Mouse (Mus musculus): ENCODE measurements around the gene Veph1.

Veph1 gene

DNA sequence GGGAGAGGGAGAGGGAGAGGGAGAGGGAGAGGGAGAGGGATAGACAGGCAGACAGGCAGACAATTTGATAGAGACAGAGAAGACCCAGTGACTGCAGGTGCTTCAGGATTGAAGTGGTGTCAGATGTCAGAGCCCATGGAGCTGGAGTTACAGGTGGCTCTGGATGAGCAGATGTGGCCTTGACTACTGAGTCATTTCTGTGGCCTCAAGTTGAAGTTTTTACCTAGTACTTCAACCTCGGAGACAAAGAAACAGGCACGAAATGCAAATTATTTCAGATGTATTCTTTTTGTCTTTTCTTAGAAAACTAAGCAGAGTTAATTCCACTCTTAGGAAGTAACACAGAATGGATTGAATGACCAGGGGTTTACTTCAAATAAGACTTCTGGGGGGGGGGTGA is 195.6 kb downstream of the Veph1 start:
- no peak for DNase-seq (ENCODE audit: low spot score)

DNA sequence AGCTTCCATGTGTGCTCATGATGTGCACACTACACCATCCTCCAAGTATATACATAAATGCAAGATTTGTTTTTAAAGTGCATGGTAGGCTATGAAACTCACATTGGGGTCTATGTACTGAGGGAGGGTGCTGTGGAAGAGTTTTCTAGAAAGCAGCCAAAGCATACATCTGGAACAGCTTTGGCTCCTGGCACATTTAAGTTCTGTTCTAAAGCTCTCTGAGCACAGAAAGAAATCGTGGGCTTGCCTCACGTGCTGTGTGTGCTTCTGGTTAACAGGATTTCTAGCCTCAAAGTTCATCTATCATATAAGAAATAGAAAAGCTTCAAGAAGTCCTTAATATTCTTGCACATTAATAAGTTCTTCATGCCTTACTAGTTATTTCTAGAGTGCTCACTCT is 204.9 kb downstream of the Veph1 start:
- no peak for DNase-seq (ENCODE audit: low spot score)

DNA sequence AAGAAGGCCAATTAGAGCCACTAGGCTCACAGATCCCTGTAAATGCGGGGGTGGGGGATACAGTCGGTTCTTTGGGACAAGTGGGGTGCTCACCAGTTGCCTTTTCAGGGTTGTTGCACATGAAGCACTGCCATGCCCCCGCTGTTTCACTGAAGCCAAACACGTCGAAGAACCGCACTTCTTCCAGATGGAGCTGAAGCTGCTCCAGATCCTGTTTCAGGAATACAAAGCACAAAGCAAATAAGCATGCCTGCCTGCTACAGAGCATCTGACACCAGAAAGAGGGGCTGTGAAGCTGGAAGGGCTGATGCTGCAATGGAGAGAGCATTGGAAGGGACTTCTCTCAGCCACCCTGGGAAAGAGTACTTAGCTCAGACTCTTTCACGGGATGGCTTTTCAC is 209.0 kb downstream of the Veph1 start:
- peak; percentile 15 for DNase-seq (ENCODE audit: low spot score)

DNA sequence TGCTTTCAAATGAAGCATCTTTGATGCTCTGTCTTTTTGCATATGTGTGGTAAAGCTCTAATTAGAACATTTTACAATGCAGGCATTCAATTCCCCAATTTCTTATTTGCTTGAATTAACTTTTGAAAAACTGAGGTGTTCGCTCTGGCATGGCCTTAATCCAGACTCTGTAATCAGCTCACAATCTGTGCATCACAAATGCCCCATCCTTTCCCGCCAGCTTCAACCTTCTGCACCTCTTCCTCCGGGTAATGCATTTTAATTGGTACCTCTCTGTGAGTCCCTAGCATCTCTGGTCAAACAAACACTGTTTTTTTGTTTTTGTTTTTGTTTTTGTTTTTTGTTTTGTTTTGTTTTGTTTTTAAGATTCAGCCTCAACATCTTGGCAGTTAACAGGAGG is 212.8 kb downstream of the Veph1 start:
- no peak for DNase-seq (ENCODE audit: low spot score)

DNA sequence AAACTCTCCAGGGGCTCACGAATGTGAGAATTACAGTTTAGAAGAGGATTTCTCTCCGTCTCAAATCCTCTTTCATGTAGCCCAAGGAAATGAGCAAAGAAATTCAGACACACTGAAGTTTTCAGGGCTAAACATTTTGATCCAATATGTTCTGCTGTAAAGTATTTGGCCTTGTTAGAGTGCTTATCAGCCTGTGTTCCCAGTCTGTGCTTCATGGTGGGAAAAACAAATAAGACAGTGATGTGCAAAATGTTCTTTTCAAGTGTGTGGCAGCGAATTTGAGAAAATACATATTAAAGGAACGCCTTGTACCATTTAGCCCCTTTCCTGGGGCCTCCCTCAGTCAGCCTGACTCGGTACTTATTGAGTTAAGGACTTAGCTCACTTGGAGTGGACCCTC is 213.2 kb downstream of the Veph1 start:
- no peak for DNase-seq (ENCODE audit: low spot score)

DNA sequence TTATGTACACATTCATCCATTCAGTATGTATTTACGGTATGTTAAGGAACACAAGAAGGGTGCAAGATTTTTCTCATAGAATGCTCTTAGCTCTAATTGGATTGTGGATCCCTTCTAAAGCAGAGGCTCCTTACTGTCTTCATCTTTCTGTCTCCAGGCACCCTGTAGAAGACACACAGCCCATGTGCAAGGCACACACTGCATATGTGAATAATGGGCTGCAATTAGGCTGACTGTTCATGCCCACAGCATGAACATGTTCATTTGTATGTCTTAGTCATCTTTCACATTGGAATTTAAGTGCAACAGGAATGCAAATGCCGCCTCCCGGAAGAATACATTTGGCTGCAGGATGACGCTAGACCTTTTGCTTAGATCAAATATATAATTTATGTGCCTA is 213.7 kb downstream of the Veph1 start:
- no peak for DNase-seq (ENCODE audit: low spot score)

DNA sequence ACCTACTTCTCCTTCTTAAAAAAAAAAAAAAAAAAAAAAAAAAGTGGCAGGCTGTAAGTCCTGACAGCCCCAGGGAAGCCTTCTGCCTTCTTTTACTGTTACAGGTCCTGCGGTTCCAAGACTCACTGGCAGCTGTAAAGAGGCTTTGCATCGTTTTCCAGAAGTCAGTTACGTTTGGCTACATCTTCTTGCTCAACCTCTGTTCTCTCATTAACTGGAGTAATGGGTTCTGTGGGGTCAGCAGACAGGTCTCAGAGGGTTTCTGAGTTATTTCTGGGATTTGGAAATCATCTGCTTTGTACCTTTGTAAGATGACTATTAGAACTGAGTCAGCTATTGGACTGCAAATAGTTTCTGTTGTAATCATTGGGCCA is 215.3 kb downstream of the Veph1 start:
- DNase-seq (ENCODE audit: low spot score), result no peak

DNA sequence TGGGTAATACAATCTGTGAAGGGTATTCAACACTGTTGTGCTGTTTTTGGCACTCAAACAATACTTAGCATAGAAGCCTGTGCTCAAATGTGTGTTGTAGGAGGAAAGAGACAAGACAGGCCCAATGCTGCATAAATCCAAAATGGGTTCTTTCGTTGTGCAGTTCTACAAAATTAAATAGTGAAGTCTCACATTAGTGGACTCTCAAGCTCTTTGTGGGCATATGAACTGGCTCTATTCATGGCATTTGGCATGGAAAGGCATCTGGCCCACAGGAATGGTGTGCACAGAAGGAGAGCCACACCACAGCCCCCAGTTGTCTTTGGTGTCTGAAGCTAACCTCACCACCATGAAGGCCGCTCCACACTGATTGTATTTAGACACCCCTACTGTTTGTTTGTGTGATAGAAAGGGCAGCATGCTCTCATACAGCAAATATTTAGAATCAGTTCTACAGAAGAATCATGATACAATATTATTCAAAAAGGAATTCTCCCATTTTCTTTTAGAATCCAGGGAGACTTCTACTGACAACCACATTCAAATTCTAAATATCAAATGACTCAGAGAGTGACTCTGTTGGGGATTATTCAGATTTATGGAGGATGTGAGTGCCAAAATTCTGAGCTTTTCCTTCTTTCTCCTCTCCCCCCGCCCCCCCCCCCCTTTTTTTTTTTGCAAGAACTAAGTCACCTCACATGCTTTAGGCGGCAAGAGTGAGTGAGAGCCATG is 215.8 kb downstream of the Veph1 start:
- no peak for DNase-seq (ENCODE audit: low spot score)

DNA sequence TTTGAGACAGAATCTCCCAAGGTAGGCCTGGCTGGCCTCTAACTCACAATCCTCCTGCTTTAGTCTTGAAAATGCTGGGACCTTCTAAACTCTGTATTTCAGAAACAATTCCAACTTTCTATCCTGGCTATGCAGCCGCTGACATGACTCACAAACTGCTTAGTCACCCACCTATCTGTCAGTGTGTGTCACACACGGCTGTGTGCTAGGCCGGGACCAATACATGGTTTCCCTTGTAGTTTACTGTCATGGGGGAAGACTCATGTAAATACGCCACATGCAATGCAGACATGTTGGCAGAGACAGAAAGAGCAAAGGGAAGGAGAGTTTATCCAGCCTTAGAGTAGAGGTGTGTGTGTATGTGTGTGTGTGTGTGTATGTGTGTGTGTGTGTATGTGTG is 216.8 kb downstream of the Veph1 start:
- no peak for DNase-seq (ENCODE audit: low spot score)

DNA sequence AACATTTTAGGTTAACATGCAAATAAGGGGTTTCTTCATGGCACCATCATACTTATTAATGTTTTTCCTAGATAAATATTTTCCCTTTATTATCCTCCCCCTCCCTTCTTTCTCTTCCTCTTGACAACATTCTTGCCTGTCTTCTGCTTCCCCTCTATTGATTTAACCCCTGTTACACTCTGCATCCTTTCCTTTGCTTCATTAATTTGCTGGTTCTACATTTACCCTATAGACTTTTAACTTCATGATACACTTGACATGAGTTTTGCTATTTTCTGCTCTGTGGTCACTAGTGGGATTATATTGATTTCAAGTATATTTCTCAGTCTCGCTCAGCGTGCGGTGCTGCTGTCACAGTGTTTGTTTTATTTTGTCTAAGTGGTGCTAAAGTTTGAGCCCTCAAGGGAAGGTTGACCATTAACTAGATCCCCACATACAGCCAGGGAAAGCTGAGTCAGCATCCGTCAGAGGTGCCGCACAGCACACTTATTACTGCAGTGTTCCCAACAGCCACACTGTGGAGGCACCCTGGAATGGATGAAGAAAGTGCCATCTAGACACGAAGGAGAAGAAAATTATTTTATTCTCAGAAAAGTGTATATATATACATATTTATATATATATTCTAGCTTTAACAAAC is 217.6 kb downstream of the Veph1 start:
- no peak for DNase-seq (ENCODE audit: low spot score)

DNA sequence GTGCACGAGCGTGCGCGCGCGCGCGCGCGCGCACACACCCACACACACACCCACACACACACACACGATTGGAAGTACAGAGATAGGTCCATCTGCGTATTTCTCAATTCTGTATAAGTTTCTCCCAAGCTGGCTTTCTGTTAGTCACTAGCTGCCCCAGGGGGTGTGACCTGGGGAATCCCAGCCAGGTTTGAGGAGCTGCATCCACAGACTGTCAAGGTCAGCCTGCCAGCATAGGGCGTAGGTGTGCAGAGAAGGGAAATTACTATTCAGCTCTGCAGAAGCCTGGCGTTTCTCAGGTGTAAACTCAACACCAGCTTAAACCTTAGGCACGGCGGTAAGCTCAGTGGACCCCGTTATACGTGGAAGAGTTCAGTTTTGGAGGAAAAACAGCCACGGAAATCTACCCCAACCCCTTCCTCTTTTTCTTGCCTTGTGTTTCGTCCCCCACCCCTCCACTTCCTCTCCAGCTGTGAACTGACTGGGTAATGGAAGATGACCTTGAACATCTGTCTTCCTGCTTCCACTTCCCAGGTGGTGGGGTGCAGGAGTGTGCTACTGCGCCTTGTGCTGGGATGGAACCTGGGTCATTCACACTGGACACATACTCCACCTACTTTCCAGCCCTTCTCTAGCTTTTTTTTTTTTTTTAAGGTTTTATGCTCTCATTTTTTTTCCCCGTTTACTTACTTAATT is 218.5 kb downstream of the Veph1 start:
- DNase-seq (ENCODE audit: low spot score), result no peak

DNA sequence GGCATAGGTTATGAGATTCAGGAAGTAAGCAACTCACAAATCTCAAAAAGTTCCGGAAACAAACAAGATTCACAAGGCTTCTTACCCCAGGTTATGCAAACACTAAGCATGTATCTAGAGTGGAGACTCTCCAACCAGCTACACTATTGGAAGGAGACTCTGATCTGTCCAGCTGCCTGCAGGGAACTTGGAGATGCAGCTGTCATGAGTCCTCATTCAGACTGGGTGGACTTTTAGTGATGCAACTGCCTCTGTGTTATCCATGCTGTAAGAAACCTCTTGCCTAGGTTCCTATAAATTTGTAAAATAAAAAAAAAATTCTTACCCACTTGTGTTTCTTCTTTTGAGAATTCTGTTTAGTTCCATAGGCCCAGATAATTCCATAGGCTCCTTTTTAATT is 226.4 kb downstream of the Veph1 start:
- DNase-seq (ENCODE audit: low spot score), result no peak

DNA sequence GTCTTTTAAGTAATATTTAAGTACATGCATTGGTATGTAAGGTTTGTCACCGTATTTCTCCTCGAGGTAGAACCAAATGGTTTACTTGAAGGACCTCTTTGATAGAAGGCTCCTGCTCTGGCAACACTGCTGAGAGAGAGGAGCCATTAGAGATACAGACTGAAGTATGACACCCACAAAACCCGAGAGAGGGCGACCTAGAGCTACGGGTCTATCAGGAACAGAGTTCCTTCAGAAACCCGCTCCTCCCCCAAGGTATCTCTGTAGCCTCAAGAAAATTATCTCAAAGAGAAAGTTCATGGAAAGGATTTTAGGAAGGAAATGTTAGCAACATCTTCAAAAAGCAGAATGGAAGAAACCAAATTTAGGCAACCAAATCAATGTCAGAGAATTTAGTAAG is 232.8 kb downstream of the Veph1 start:
- DNase-seq (ENCODE audit: low spot score), result no peak

DNA sequence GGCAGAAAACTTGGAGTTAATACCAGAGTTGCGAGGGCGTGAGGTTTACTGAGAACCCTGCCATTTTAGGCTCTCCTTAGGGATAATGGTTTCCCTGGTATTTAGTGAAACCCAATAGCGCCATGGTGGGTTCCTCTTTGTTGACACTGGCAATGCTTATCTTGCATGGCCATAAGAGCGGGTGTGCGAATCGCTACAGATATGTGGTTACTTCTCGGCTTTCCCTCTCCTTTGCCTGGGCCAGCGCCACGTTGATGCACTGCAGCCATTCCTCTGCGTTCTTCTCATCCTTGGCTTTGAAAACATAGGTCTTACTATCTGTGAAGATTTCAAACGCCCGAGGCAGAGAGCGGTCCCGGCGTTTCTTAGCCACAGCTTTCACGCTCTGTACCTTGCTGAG is 239.7 kb downstream of the Veph1 start:
- DNase-seq (ENCODE audit: low spot score), result no peak

DNA sequence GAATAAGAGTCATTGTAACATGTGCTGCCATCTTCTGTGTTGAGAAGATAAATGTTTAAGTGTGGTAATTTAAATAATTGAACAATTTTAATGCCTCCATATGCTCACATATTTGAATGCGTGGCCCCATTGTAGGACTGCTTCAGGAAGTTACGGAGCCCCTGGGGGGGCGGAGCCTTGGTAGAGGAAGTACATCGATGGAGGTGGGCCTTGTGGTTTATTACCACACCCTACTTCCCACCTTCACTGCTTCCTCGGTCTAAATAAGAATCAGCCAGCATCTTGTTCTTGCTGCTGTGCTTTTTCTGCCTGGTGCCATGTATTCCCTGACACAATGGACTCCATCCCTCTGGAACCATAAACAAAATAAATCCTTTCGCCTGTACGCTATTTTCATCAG is 241.0 kb downstream of the Veph1 start:
- no peak for DNase-seq (ENCODE audit: low spot score)

DNA sequence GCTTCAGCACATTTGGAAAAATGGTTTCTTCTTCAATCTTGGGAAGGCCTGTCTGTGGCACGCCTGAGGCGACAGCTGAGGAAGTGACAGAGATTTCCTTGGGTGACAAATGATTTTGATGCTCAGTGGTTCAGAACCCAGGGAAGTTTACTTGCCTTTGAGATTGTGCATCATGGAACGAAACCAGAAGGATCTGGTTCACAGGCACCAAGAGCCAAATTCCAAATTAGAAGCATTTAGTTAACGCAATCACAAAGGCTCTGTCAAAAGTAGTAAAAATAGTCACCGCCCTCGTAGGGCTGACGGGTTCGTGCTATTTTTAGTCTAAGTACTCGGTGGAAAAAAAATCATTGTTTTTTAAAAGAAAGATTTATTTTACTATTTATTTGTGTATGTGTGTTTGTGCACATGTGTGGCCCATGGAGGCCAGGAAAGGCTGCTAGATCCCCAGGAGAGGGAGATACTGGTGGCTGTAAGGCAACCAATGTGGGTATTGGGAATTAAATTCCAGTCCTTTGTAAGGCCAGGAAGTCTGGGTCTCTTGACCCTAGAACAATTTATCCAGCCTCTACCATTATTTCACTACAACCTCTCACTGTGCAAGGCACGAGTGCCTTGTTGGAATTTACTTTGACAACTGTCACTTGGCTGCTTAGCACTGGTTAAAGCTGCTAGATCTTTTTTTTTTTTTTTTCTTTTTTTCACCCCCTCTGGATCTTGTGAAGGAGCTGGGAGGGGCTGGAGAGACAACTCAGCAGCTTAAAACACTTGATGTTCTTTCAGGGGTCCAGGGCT is 246.3 kb downstream of the Veph1 start:
- DNase-seq (ENCODE audit: low spot score), result no peak

DNA sequence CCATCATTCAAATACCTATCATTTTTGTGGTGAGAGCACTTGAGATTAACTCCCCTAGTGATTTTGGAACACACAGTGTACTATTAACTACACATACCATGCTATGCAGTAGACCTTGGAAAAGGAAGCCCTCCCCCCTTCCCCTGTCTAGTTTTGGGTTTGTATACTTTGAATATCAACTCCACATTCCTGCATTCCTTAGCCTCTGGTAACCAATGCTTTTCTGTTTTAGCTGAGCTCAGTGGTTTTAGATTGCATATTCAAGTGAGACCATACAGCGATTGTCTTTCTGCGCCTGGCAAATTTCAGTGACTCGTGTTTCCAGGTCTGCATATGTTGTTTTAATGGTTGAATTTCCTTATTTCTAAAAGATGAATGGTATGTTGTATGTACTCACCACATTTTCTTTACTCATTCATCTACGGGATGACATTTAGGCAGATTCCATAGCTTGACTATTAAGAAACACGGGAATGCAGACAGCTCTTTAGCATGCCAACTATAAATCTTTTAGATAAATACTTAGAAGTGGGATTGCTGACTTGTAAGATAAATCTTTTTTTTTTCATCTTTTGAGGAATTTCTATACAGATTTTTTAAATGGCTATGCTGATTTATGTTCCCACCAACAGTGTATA is 255.7 kb downstream of the Veph1 start:
- no peak for DNase-seq (ENCODE audit: low spot score)

DNA sequence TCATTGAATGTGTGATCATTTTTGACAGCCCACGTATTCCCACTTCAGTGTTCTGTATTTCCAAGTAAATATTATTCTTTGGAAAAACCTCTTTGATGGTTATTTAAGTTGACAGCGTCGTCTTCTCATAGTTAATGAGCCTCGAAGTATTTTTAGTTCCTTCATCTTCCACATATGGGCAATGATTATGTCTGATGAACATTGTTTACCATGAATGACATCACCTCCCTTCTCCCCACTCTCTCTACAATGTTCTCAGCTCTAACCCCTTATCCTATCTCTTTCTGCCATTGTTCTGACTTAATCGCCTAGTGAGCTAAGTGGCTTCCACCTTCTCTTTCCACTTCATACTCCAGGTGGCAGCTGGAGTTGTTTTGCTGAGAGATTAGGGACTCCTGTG is 261.4 kb downstream of the Veph1 start:
- DNase-seq (ENCODE audit: low spot score), result no peak

DNA sequence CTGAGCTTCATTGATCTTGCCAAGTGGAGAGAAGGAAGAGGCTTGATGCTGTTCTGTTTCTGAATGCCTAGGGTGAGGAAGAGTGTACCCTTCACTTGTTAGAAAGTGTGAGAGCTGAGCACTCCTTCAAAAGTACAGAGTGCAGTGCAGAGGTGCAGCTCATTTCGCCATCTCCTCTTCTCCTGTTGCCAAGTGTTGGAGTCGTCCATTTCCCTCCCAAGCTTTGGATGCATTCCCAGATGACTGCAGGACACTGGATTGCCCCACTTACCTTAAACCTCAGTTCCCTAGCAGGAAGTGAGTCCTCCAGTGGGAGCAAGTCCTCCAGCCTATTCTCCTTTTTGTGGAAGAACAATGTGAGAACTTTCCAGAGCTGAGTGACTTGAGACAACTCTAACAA is 263.3 kb downstream of the Veph1 start:
- DNase-seq (ENCODE audit: low spot score), result no peak

DNA sequence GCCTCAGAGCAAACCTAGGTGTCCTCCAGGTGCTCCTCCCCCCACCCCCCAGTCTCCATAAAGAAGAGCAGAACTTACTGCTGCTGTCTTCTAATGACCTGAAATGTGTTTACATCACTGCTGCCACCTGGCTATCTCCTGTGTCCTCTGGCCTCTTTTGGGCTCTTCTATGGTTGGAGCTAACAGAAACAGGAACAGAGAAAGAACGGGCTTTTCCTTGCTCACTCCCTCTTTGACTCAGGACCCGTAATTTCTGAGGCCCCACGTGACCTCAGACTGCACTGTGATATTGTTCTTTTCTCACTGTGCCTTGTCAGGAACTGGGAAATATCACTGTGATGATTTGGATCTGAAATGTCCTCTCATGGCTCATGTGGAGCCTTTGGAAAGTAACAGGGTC is 271.2 kb downstream of the Veph1 start:
- no peak for DNase-seq (ENCODE audit: low spot score)

DNA sequence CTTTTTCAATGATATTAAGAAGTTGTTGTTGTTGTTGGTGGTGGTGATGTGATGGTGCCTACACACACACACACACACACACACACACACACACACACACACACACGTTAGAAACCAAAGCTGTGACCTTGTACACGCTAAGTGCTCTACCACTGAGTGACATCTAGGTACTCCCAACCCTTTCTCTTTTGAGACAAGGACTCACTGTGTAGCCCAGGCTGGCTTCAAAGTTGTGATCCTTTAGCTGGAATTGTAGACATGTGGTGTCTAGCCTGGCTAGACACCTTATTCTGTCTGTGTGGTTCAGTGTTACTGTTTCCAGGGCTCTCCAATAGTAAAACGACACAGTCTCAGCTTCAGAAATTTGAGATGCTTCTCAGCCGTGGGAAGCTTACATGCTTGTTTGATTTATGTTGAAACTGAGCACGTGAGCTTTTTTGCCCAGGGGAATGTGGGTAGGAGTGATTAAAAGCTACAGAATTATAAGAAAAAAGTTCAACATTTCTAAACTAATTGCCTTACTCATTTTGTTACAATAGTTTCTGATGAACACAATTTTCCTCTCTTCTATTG is 272.3 kb downstream of the Veph1 start:
- DNase-seq (ENCODE audit: low spot score), result no peak

DNA sequence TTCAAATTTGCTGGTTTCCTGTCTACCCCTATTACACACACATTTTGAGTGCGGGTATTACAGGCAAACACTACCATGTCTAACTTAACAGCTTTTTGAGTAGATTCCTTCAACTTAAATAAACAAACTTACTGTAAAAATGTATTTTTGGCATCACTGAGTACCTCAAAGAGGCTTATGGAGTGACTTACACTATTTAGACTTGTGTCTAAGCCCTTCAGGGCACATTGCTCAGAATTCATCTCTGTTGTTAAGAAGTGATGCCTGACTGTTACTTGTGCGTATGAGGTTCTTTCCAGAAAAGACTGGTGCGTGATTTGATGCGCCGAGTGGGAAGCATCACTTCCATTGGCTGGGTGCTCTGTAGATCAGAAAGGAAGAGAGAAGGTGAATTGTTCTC is 277.5 kb downstream of the Veph1 start:
- DNase-seq (ENCODE audit: low spot score), result no peak

Measured in layer of hippocampus, adult 11-12 months (tissue).